Mouse (Mus musculus): ENCODE measurements at regions not wholly inside any gene's neighbourhood (a gene's known extent, or its start where the extent isn't known, plus 50 kb on each side); places are given as distances from the start of the nearest gene placed in this dataset.
"Not testable (repeated sequence)": the region's sequence is repeated elsewhere in the genome, so short reads cannot be mapped to it uniquely, and the experiment has no call there.

DNA sequence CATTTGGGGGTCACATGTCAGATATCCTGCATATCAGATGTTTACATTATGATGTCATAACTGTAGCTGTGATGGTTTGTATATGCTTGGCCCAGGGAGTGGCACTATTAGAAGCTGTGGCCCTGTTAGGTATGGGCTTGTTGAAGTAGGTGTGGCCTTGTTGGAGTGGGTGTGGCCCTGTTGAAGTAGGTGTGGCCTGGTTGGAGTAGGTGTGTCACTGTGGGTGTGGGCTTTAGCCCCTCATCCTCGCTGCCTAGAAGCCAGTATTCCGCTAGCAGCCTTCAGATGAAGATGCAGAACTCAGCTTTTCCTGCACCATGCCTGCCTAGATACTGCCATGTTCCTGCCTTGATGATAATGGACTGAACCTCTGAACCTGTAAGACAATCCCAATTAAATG lies 71.4 kb downstream of the Cpn2 start:
- WGBS = 96% methylated on average over 2 of the region's 2 CpGs
- H3K9ac ChIP-seq (ENCODE audit: low read depth, low read length); H3K9me3 ChIP-seq (ENCODE audit: control insufficient read depth, low read length); ATAC-seq; H3K4me3 ChIP-seq (ENCODE audit: low read length); H3K4me2 ChIP-seq (ENCODE audit: low read depth, low read length); H3K27ac ChIP-seq (ENCODE audit: low read length); H3K27me3 ChIP-seq (replicated peaks; ENCODE audit: control insufficient read depth, insufficient read depth, low read length); H3K36me3 ChIP-seq (ENCODE audit: control insufficient read depth, insufficient read depth, low read length): not testable (repeated sequence)
- H3K4me1 ChIP-seq (ENCODE audit: control insufficient read depth, insufficient read depth, low read length) = peaks cover 24% of the 10 kb centered on the region

DNA sequence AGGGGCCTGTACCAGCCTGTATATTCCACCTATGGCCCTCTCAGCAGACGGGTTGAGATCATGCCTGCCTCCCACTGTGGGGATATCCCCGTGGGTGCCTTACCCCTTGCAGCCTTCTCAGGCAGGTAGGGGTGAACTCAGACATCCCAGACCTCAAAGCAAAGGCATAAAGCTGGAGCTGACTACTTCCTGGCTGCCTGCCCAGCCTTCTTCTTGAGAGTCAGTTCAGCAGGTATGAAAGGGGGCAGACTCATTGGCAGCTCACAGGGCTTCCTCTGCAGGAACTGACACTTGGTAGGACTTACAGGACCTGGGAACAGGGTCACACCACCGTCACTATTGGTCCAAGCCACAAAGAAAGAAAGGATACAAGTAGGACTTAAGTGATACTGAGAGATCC lies 69.9 kb downstream of the Cpn2 start:
- no peaks in the 10 kb centered on the region for H3K27me3 ChIP-seq (replicated peaks; ENCODE audit: control insufficient read depth, insufficient read depth, low read length)
- H3K36me3 ChIP-seq (ENCODE audit: control insufficient read depth, insufficient read depth, low read length) = no peaks in the 10 kb centered on the region
- H3K27ac ChIP-seq (ENCODE audit: low read length) = no peak overlapping the region
- no peaks in the 10 kb centered on the region for H3K9me3 ChIP-seq (ENCODE audit: control insufficient read depth, low read length)
- WGBS = 76% methylated on average over 3 of the region's 3 CpGs
- no peak overlapping the region for H3K4me2 ChIP-seq (ENCODE audit: low read depth, low read length)
- ATAC-seq = no peak
- no peak overlapping the region for H3K4me3 ChIP-seq (ENCODE audit: low read length)
- H3K9ac ChIP-seq (ENCODE audit: low read depth, low read length) = no peak overlapping the region
- peaks cover 20% of the 10 kb centered on the region for H3K4me1 ChIP-seq (ENCODE audit: control insufficient read depth, insufficient read depth, low read length)

DNA sequence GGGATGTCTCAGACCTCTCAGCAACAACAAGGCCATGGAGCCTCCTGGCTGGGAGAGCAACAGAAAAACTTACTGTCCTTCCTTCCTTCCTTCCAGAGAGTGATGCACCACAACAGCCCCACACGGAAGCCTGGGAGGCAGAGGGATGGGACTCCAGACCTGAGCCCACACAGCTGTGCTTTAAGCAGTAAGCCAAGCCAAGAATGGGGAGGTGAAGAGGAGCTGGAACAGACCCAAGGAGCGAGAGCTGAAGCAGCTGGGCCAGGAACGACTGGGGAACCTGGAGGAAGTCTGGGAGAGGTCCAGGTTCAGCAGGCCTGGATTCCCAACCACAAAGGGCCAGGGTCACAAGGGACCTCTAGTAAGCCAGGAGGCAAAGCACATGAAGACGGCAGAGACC lies 67.5 kb downstream of the Cpn2 start:
- Histone ChIP-seq H3K27me3 (replicated peaks; ENCODE audit: control insufficient read depth, insufficient read depth, low read length) (no peaks in the 10 kb centered on the region), H3K36me3 (ENCODE audit: control insufficient read depth, insufficient read depth, low read length) (no peaks in the 10 kb centered on the region), H3K4me2 (ENCODE audit: low read depth, low read length) (no peak overlapping the region), H3K4me3 (ENCODE audit: low read length) (no peak overlapping the region), H3K9me3 (ENCODE audit: control insufficient read depth, low read length) (no peaks in the 10 kb centered on the region), H3K9ac (ENCODE audit: low read depth, low read length) (no peak overlapping the region), H3K4me1 (ENCODE audit: control insufficient read depth, insufficient read depth, low read length) (peaks cover 2% of the 10 kb centered on the region), H3K27ac (ENCODE audit: low read length) (no peak overlapping the region)
- WGBS = 40% methylated on average over 4 of the region's 4 CpGs
- peak; percentile 76 for ATAC-seq

DNA sequence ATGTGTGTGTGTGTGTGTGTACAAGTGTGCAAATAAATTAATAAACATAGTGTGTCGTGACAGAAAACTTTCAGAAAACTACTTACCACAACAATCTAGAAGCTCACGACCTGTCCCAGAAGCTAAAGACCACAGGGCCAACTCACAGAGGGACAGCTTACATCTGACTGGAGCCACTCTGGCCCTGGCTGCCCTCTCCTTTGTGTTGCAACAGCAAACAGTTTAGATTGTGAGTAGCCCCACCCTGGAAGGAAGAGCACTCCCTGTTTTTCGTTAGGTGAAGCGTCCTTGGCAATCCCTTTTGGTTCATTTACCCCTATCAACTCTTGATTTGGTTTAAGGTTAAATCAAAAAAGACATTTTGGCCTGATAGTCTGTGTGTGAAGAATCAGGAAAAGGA lies 63.2 kb downstream of the Cpn2 start:
- Histone ChIP-seq H3K27me3 (replicated peaks; ENCODE audit: control insufficient read depth, insufficient read depth, low read length) (no peaks in the 10 kb centered on the region), H3K9me3 (ENCODE audit: control insufficient read depth, low read length) (no peaks in the 10 kb centered on the region), H3K4me3 (ENCODE audit: low read length) (no peak overlapping the region), H3K4me2 (ENCODE audit: low read depth, low read length) (no peak overlapping the region), H3K9ac (ENCODE audit: low read depth, low read length) (no peak overlapping the region), H3K36me3 (ENCODE audit: control insufficient read depth, insufficient read depth, low read length) (no peaks in the 10 kb centered on the region), H3K4me1 (ENCODE audit: control insufficient read depth, insufficient read depth, low read length) (no peaks in the 10 kb centered on the region), H3K27ac (ENCODE audit: low read length) (no peak overlapping the region)
- WGBS = 51% methylated on average over 4 of the region's 4 CpGs
- ATAC-seq = no peak

DNA sequence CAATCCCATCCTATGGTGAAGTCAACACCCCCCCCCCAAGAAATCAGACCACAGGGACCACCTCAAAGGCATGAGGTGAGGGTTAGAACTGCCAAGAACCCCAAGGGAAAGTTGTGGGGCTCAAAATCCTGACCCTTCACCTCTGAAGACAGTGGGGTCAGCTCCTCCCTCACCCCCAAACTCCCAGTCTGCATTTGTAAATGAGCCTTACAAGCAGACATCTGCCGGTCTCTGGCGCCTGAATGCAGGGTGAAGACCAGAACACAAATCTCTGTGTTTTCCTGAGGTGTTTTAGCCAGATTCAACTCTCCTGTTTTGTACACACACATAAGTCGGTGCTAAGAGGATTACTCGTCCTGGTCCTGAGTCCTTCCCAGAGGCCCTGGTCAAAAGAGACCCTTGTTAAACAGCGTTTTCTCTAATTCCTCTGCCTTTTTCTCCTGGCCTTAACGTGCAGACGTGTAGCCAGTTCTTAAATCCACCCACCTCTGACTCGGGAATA lies 61.9 kb downstream of the Cpn2 start:
- Histone ChIP-seq H3K36me3 (ENCODE audit: control insufficient read depth, insufficient read depth, low read length) (no peaks in the 10 kb centered on the region), H3K4me3 (ENCODE audit: low read length) (no peak overlapping the region), H3K9me3 (ENCODE audit: control insufficient read depth, low read length) (no peaks in the 10 kb centered on the region), H3K27ac (ENCODE audit: low read length) (no peak overlapping the region), H3K9ac (ENCODE audit: low read depth, low read length) (no peak overlapping the region), H3K27me3 (replicated peaks; ENCODE audit: control insufficient read depth, insufficient read depth, low read length) (no peaks in the 10 kb centered on the region), H3K4me1 (ENCODE audit: control insufficient read depth, insufficient read depth, low read length) (no peaks in the 10 kb centered on the region), H3K4me2 (ENCODE audit: low read depth, low read length) (no peak overlapping the region)
- ATAC-seq = no peak
- WGBS = 30% methylated on average over 8 of the region's 8 CpGs

DNA sequence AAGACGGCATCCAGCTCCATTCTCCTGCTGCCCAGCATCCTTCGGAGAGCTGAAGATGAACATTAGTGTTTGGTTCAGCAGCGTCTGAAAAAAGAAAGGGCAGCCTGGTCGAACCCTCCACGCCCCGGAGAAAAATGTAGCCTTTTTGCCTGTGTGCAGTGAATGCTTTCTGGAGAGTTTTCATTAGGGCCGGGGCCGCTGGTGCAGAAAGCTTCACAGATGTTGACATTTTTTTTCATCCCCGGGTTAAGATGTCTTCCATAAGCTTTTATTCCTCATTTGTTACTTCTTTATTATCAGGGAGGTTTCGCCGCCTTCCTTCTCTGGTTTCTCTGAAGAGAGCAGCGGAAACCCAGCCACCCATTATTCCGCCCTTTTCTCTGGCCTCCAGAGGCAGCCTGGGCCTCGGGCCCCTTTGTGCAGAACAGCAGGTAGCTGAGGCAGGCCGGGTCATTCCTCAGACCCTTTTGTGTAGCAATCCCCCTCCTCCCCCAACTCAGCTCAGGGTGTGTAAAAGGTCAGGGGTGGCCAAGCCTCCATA lies 61.4 kb downstream of the Cpn2 start:
- Histone ChIP-seq H3K4me3 (ENCODE audit: low read length) (no peak overlapping the region), H3K4me2 (ENCODE audit: low read depth, low read length) (no peak overlapping the region), H3K9ac (ENCODE audit: low read depth, low read length) (no peak overlapping the region), H3K27ac (ENCODE audit: low read length) (no peak overlapping the region), H3K4me1 (ENCODE audit: control insufficient read depth, insufficient read depth, low read length) (no peaks in the 10 kb centered on the region), H3K9me3 (ENCODE audit: control insufficient read depth, low read length) (no peaks in the 10 kb centered on the region), H3K27me3 (replicated peaks; ENCODE audit: control insufficient read depth, insufficient read depth, low read length) (no peaks in the 10 kb centered on the region), H3K36me3 (ENCODE audit: control insufficient read depth, insufficient read depth, low read length) (no peaks in the 10 kb centered on the region)
- 35% methylated on average over 15 of the region's 15 CpGs for WGBS
- no peak for ATAC-seq
